Mouse (Mus musculus) heart, adult 2 months (tissue): ENCODE data around the gene Evx2. TPM values are rescaled to one million over a fixed set of nuclear protein-coding genes. Genes with fewer than 3 reads are reported as not detected.

ENCODE experiments used
- DNase-seq, 2 experiments: peaks; one replicate each; pipeline ENCODE4 v3.0.0; 2021
- H3K27ac ChIP-seq: fragments of 200-600 bp; 2 replicates; pipeline ENCODE4 v1.8.1; 2022
- H3K27me3 ChIP-seq: fragments of 200-500 bp; 2 replicates; pipeline ENCODE4 v1.6.1; 2012; ENCODE audit warnings: mild to moderate bottlenecking, low read length, inconsistent platforms, mixed read lengths; ENCODE audit not compliant: control insufficient read depth, insufficient read depth
- H3K36me3 ChIP-seq: fragments of 200-500 bp; 2 replicates; pipeline ENCODE4 v1.6.1; 2012; ENCODE audit warnings: low read length, inconsistent platforms; ENCODE audit not compliant: control insufficient read depth, insufficient read depth
- H3K4me1 ChIP-seq: fragments of 200-500 bp; 2 replicates; pipeline ENCODE4 v1.6.1; 2011; ENCODE audit warnings: low read length; ENCODE audit not compliant: control insufficient read depth, insufficient read depth
- H3K4me3 ChIP-seq: fragments of 200-600 bp; 2 replicates; pipeline ENCODE4 v1.8.1; 2022
- H3K79me2 ChIP-seq: fragments of 200-500 bp; replicated peaks from 2 replicates; pipeline ENCODE4 v1.6.1; 2012; ENCODE audit warnings: mild to moderate bottlenecking, inconsistent platforms, low read length, moderate library complexity, mixed read lengths; ENCODE audit not compliant: control insufficient read depth, insufficient read depth
- H3K9ac ChIP-seq: fragments of 200-500 bp; 2 replicates; pipeline ENCODE4 v1.6.1; 2012; ENCODE audit warnings: low read depth, mild to moderate bottlenecking, control low read depth, inconsistent platforms, low read length, mixed read lengths
- CTCF ChIP-seq: fragments of 200-600 bp; IDR thresholded peaks from 2 replicates; pipeline ENCODE4 v1.8.1; 2022; ENCODE audit warnings: antibody characterized with exemption, mild to moderate bottlenecking, moderate library complexity
- EP300 ChIP-seq: fragments of 200-500 bp; IDR thresholded peaks from 2 replicates; pipeline ENCODE4 v1.6.1; 2011; ENCODE audit warnings: low read depth, low read length, control low read depth; ENCODE audit not compliant: insufficient read depth
- POLR2A ChIP-seq: fragments of 200-500 bp; IDR thresholded peaks from 2 replicates; pipeline ENCODE4 v1.6.1; 2011; ENCODE audit warnings: mild to moderate bottlenecking, low read depth, low read length, control low read depth; ENCODE audit not compliant: insufficient read depth
- WGBS: fragments of 180-500 bp; shearing (Covaris S2); methylation state at CpG from one replicate; pipeline ENCODE4 v1.1.7; 2018; 5-methylcytosine and 5-hydroxymethylcytosine counted together
- intact Hi-C: fragments of 180-260 bp; cut with DNase I; formaldehyde crosslinking; loops from one replicate; pipeline ENCODE4 v1.15.1; 2025
- polyA plus RNA-seq: library from polyadenylated mRNA; depleted of rRNA; stranded (reverse); fragments of >200 nt; gene quantifications from 2 replicates; pipeline ENCODE4 v1.2.3, GENCODE M21; 2012
- total RNA-seq, 2 experiments: library from RNA; stranded (reverse); gene quantifications; 2 replicates each; pipeline ENCODE4 v1.2.3; 2021

Evx2 gene
- total and polyA plus RNA-seq, 3 experiments, result not detected

GRCm38 (mm10) chr2:74653781-74654535 is 5.4 kb downstream of the Evx2 start:
- Histone ChIP-seq H3K4me1 (no peaks in the 10 kb centered on the region), H3K79me2 (no peaks in the 10 kb centered on the region), H3K27me3 (peaks cover 31% of the 10 kb centered on the region), H3K27ac (no peak overlapping the region), H3K36me3 (no peaks in the 10 kb centered on the region), H3K4me3 (no peak overlapping the region), H3K9ac (no peak overlapping the region)
- 16% methylated on average over 17 of the region's 17 CpGs for WGBS
- no peak for DNase-seq
- intact Hi-C loops, result loop anchor here (2.0 kb wide), 1 partner anchor 353 kb away; no protein-coding TSS in a partner anchor
- no peak for TF ChIP-seq CTCF
- TF ChIP-seq EP300, result no peak
- no peak for TF ChIP-seq POLR2A

GRCm38 (mm10) chr2:74652996-74653340 is 6.4 kb downstream of the Evx2 start:
- H3K4me3 ChIP-seq, result no peak overlapping the region
- no peak for DNase-seq
- no peak overlapping the region for H3K9ac ChIP-seq
- no peak overlapping the region for H3K27ac ChIP-seq
- H3K27me3 ChIP-seq, result peaks cover 26% of the 10 kb centered on the region
- H3K79me2 ChIP-seq, result no peaks in the 10 kb centered on the region
- no peaks in the 10 kb centered on the region for H3K4me1 ChIP-seq
- intact Hi-C loops, result no loop called here
- WGBS, result 45% methylated on average over 2 of the region's 2 CpGs
- TF ChIP-seq EP300, result no peak
- TF ChIP-seq POLR2A, result no peak
- H3K36me3 ChIP-seq, result no peaks in the 10 kb centered on the region

GRCm38 (mm10) chr2:74647082-74647864 is 12.1 kb downstream of the Evx2 start:
- Histone ChIP-seq H3K36me3 (no peaks in the 10 kb centered on the region), H3K4me1 (no peaks in the 10 kb centered on the region), H3K27ac (no peak overlapping the region), H3K9ac (no peak overlapping the region), H3K27me3 (peaks cover 15% of the 10 kb centered on the region), H3K79me2 (no peaks in the 10 kb centered on the region), H3K4me3 (no peak overlapping the region)
- TF ChIP-seq EP300 (no peak), POLR2A (no peak), CTCF (no peak)
- DNase-seq, result no peak
- intact Hi-C loops, result no loop called here
- 19% methylated on average over 7 of the region's 7 CpGs for WGBS

GRCm38 (mm10) chr2:74645631-74646030 is 13.7 kb downstream of the Evx2 start:
- intact Hi-C loops, result no loop called here
- 70% methylated on average over 3 of the region's 3 CpGs for WGBS
- peaks cover 15% of the 10 kb centered on the region for H3K27me3 ChIP-seq
- H3K79me2 ChIP-seq, result no peaks in the 10 kb centered on the region
- no peak overlapping the region for H3K4me3 ChIP-seq
- TF ChIP-seq POLR2A, result no peak
- H3K4me1 ChIP-seq, result no peaks in the 10 kb centered on the region
- H3K27ac ChIP-seq, result no peak overlapping the region
- no peak for DNase-seq
- H3K9ac ChIP-seq, result no peak overlapping the region
- H3K36me3 ChIP-seq, result no peaks in the 10 kb centered on the region

- Histone ChIP-seq H3K4me1 (no peaks in the 10 kb centered on the region), H3K27ac (no peak overlapping the region), H3K79me2 (no peaks in the 10 kb centered on the region), H3K27me3 (peaks cover 8% of the 10 kb centered on the region), H3K36me3 (no peaks in the 10 kb centered on the region), H3K4me3 (no peak overlapping the region), H3K9ac (no peak overlapping the region)
- DNase-seq, result no peak
- 57% methylated on average over 5 of the region's 5 CpGs for WGBS
- TF ChIP-seq EP300, result no peak
- no peak for TF ChIP-seq POLR2A
- TF ChIP-seq CTCF, result no peak
- intact Hi-C loops, result no loop called here
Measured at GRCm38 (mm10) chr2:74642431-74642830, 16.9 kb downstream of the Evx2 start.

GRCm38 (mm10) chr2:74635412-74635811 is 23.9 kb downstream of the Evx2 start:
- Histone ChIP-seq H3K27me3 (no peaks in the 10 kb centered on the region), H3K79me2 (no peaks in the 10 kb centered on the region), H3K4me3 (no peak overlapping the region), H3K4me1 (no peaks in the 10 kb centered on the region), H3K27ac (no peak overlapping the region), H3K9ac (no peak overlapping the region), H3K36me3 (no peaks in the 10 kb centered on the region)
- no peak for DNase-seq
- WGBS, result 67% methylated on average over 4 of the region's 4 CpGs
- intact Hi-C loops, result no loop called here
- TF ChIP-seq EP300 (no peak), POLR2A (no peak), CTCF (no peak)
